Mouse (Mus musculus): ENCODE measurements around the gene Creld1. TPM values are rescaled to one million over a fixed set of nuclear protein-coding genes. Genes with fewer than 3 reads are reported as not detected.

The Creld1 gene
- polyA plus RNA-seq (2012; rRNA removed), result 5.7 and 6.6 TPM in 2 replicates

DNA sequence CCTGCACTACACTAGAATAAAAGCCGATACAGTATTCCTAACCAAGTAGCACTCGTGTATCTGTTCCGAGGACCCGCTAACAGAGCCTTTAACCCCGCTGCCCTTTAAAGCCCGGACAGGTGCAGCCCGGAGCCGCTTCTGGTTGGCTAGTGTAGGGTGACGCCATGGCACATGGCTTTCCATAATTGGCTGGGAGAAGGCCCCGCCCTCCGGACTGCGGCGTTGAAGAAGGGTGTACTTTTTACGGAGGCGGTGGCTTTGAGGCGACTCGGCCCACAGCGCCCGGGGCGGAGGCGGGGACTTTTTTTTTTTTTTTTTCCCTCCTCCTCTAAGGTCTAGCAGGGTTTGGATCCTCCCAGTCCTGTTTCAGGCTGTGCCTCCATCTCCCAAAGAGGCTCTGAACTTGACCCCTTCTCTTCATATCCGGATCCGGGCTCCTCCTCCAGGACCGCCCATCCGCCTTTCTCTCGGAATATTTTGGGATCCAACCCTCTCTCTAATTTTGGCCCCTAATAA lies at the start of gene Creld1:
Gene Creld1, plus strand, starts transcription at position 198 of the 516 bp plus-strand sequence.
- Histone ChIP-seq H3K4me1 (ENCODE audit: control insufficient read depth, insufficient read depth, insufficient read length, low read length) (peaks cover 19% of the 10 kb centered on the region), H3K4me3 (ENCODE audit: low read depth, low read length) (peak within 1 kb of the TSS; percentile 67), H3K27me3 (ENCODE audit: control insufficient read depth, insufficient read depth, low read length) (no peaks in the 10 kb centered on the region), H3K27ac (ENCODE audit: insufficient read depth, low read depth, low read length) (peak within 1 kb of the TSS; percentile 73), H3K36me3 (ENCODE audit: control insufficient read depth, insufficient read depth, low read length) (peaks cover 28% of the 10 kb centered on the region)
- TF ChIP-seq CTCF (IDR thresholded peaks at IDR 0.05; ENCODE audit: extremely low read depth, insufficient read length, insufficient replicate concordance, low read depth, low read length) (no peak), POLR2A (IDR thresholded peaks at IDR 0.05; ENCODE audit: low read depth, low read length) (no peak; the same call in 1 of the 2 replicates)
- WGBS, result under 1% methylated on average over 26 of the region's 26 CpGs

DNA sequence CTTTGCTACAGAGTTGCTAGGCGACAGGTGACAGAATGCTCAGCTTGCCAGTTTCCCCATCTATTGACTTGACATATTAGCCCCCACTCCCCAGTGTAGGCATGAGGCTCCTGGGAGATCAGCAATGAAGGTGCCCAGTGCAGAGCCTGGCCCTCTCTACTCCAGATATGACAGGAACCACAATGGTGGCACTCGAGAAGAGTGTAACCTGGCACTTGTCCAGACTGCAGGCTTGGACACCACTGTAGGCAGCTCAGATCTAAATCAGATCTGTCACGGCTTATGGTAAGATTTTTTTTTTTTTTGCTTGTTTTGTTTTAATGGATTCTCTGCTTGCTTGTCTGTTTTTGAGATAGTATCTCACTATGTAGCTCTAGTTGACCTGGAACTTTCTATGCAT lies 49.4 kb upstream of the Creld1 start:
- no peaks in the 10 kb centered on the region for H3K36me3 ChIP-seq (ENCODE audit: control insufficient read depth, insufficient read depth, low read length)
- 61% methylated on average over 3 of the region's 3 CpGs for WGBS
- peaks cover 12% of the 10 kb centered on the region for H3K4me1 ChIP-seq (ENCODE audit: control insufficient read depth, insufficient read depth, insufficient read length, low read length)
- no peaks in the 10 kb centered on the region for H3K27me3 ChIP-seq (ENCODE audit: control insufficient read depth, insufficient read depth, low read length)
- peak overlapping the region; percentile 52 for H3K4me3 ChIP-seq (ENCODE audit: low read depth, low read length)
- TF ChIP-seq POLR2A (IDR thresholded peaks at IDR 0.05; ENCODE audit: low read depth, low read length) (no peak), CTCF (IDR thresholded peaks at IDR 0.05; ENCODE audit: extremely low read depth, insufficient read length, insufficient replicate concordance, low read depth, low read length) (no peak)
- peak overlapping the region; percentile 82; the same call in 1 of the 2 replicates for H3K27ac ChIP-seq (ENCODE audit: insufficient read depth, low read depth, low read length)

DNA sequence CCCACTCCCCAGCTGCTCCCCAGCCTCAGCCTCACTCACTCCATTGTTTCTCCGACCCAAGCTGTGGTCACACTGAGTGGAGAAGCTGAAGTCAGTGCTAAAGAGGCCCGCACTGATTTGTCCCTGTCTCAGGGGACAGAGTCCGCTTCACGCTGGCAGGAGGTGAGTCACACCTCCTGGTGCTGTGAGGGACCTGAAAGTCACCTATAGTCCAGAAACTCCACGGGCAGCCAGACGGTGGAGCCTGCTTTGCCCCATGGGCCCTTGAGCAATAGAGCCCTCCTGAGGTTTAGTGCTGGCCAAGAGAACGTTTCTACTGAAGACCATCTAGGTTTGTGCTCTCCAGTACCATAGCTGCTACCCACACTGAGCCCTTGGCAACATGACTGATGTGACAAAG lies 48.4 kb upstream of the Creld1 start:
- TF ChIP-seq POLR2A (IDR thresholded peaks at IDR 0.05; ENCODE audit: low read depth, low read length), result peak; percentile 77; the same call in 1 of the 2 replicates
- peak; percentile 29; the same call in 1 of the 2 replicates for TF ChIP-seq CTCF (IDR thresholded peaks at IDR 0.05; ENCODE audit: extremely low read depth, insufficient read length, insufficient replicate concordance, low read depth, low read length)
- Histone ChIP-seq H3K27me3 (ENCODE audit: control insufficient read depth, insufficient read depth, low read length) (no peaks in the 10 kb centered on the region), H3K4me1 (ENCODE audit: control insufficient read depth, insufficient read depth, insufficient read length, low read length) (peaks cover 16% of the 10 kb centered on the region), H3K27ac (ENCODE audit: insufficient read depth, low read depth, low read length) (peak overlapping the region; percentile 86), H3K4me3 (ENCODE audit: low read depth, low read length) (peak overlapping the region; percentile 60), H3K36me3 (ENCODE audit: control insufficient read depth, insufficient read depth, low read length) (no peaks in the 10 kb centered on the region)
- 18% methylated on average over 7 of the region's 7 CpGs for WGBS

GRCm38 (mm10) chr6:113435664-113436205 lies 47.4 kb upstream of the Creld1 start, which contains the start of gene Cidec:
Gene Cidec, minus strand, starts transcription at chr6:113435760.
- no peaks in the 10 kb centered on the region for H3K36me3 ChIP-seq (ENCODE audit: control insufficient read depth, insufficient read depth, low read length)
- H3K4me1 ChIP-seq (ENCODE audit: control insufficient read depth, insufficient read depth, insufficient read length, low read length), result peaks cover 16% of the 10 kb centered on the region
- TF ChIP-seq POLR2A (IDR thresholded peaks at IDR 0.05; ENCODE audit: low read depth, low read length), result no peak
- TF ChIP-seq CTCF (IDR thresholded peaks at IDR 0.05; ENCODE audit: extremely low read depth, insufficient read length, insufficient replicate concordance, low read depth, low read length), result no peak
- H3K27ac ChIP-seq (ENCODE audit: insufficient read depth, low read depth, low read length), result peak within 1 kb of the TSS; percentile 86
- no peaks in the 10 kb centered on the region for H3K27me3 ChIP-seq (ENCODE audit: control insufficient read depth, insufficient read depth, low read length)
- WGBS, result 91% methylated on average over 9 of the region's 9 CpGs
- peak within 1 kb of the TSS; percentile 60 for H3K4me3 ChIP-seq (ENCODE audit: low read depth, low read length)

GRCm38 (mm10) chr6:113437135-113437534 lies 46.0 kb upstream of the Creld1 start:
- Histone ChIP-seq H3K4me3 (ENCODE audit: low read depth, low read length) (no peak overlapping the region), H3K27ac (ENCODE audit: insufficient read depth, low read depth, low read length) (no peak overlapping the region), H3K27me3 (ENCODE audit: control insufficient read depth, insufficient read depth, low read length) (no peaks in the 10 kb centered on the region), H3K36me3 (ENCODE audit: control insufficient read depth, insufficient read depth, low read length) (no peaks in the 10 kb centered on the region), H3K4me1 (ENCODE audit: control insufficient read depth, insufficient read depth, insufficient read length, low read length) (peaks cover 20% of the 10 kb centered on the region)
- TF ChIP-seq CTCF (IDR thresholded peaks at IDR 0.05; ENCODE audit: extremely low read depth, insufficient read length, insufficient replicate concordance, low read depth, low read length) (no peak), POLR2A (IDR thresholded peaks at IDR 0.05; ENCODE audit: low read depth, low read length) (no peak)
- 82% methylated on average over 12 of the region's 12 CpGs for WGBS

DNA sequence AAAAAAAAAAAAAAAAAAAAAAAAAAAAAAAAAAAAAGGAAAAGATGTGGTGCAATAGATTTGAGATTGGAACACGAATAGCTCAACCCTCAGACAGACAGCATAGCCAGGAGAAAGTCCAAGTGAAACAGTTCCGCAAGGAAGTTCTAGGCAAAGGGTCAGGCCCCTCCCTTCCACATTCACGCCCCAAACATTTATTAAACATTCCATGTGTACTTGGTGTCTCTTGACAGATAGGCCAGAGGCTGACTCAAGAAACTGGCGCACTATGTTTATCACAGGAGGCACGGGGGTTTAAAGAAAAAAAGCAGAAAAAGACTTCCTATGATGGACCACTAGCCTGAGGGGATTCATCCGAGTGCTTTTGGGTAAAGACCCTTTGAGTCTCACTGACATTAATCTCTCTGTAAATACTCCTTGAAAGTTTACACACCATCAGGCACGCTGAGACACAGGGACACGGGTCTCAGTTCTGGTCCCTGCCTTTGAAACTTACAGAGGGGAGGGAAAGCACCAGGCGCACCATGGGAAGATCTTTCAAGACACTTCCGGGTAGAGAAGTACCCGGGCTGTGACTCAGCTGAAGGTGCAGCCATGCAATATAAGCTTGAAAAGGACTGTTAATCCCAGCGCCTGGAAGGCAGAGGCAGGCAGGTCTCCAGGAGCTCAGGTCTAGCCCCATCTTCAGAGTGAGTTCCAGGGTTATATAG lies 44.2 kb upstream of the Creld1 start:
- WGBS, result 19% methylated on average over 12 of the region's 12 CpGs
- TF ChIP-seq POLR2A (IDR thresholded peaks at IDR 0.05; ENCODE audit: low read depth, low read length), result no peak
- TF ChIP-seq CTCF (IDR thresholded peaks at IDR 0.05; ENCODE audit: extremely low read depth, insufficient read length, insufficient replicate concordance, low read depth, low read length), result no peak
- H3K4me3 ChIP-seq (ENCODE audit: low read depth, low read length), result no peak overlapping the region
- no peaks in the 10 kb centered on the region for H3K36me3 ChIP-seq (ENCODE audit: control insufficient read depth, insufficient read depth, low read length)
- H3K4me1 ChIP-seq (ENCODE audit: control insufficient read depth, insufficient read depth, insufficient read length, low read length), result peaks cover 20% of the 10 kb centered on the region
- no peaks in the 10 kb centered on the region for H3K27me3 ChIP-seq (ENCODE audit: control insufficient read depth, insufficient read depth, low read length)
- H3K27ac ChIP-seq (ENCODE audit: insufficient read depth, low read depth, low read length), result peak overlapping the region; percentile 94

GRCm38 (mm10) chr6:113440686-113441085 lies 42.4 kb upstream of the Creld1 start:
- Histone ChIP-seq H3K4me3 (ENCODE audit: low read depth, low read length) (no peak overlapping the region), H3K4me1 (ENCODE audit: control insufficient read depth, insufficient read depth, insufficient read length, low read length) (peaks cover 13% of the 10 kb centered on the region; the same call in 1 of the 2 replicates), H3K27me3 (ENCODE audit: control insufficient read depth, insufficient read depth, low read length) (no peaks in the 10 kb centered on the region), H3K27ac (ENCODE audit: insufficient read depth, low read depth, low read length) (no peak overlapping the region), H3K36me3 (ENCODE audit: control insufficient read depth, insufficient read depth, low read length) (no peaks in the 10 kb centered on the region)
- WGBS, result 88% methylated on average over 3 of the region's 3 CpGs
- TF ChIP-seq POLR2A (IDR thresholded peaks at IDR 0.05; ENCODE audit: low read depth, low read length), result no peak

Data from small intestine, adult 2 months (tissue).